Mouse (Mus musculus) spleen, adult 2 months (tissue): ENCODE data around the gene 1110008P14Rik. TPM values are rescaled to one million over a fixed set of nuclear protein-coding genes. Genes with fewer than 3 reads are reported as not detected.

Experiments
- DNase-seq, 2 experiments: peaks; one replicate each; pipeline versions ENCODE4 v3.0.0 to v3.0.0-alpha.2; 2012 to 2021; ENCODE audit warnings: low spot score in 2 of 2, low read depth in 1 of 2
- H3K27ac ChIP-seq: fragments of 200-500 bp; 2 replicates; pipeline ENCODE4 v1.5.1; 2012; ENCODE audit warnings: low read length, inconsistent platforms; ENCODE audit not compliant: insufficient read depth
- H3K27me3 ChIP-seq: fragments of 200-500 bp; 2 replicates; pipeline ENCODE4 v1.6.1; 2012; ENCODE audit warnings: mild to moderate bottlenecking, moderate library complexity, low read length, inconsistent platforms; ENCODE audit not compliant: control insufficient read depth, insufficient read depth
- H3K36me3 ChIP-seq: fragments of 200-500 bp; 2 replicates; pipeline ENCODE4 v1.6.1; 2012; ENCODE audit warnings: mild to moderate bottlenecking, low read length, inconsistent platforms; ENCODE audit not compliant: control insufficient read depth, insufficient read depth
- H3K4me1 ChIP-seq: fragments of 200-500 bp; 2 replicates; pipeline ENCODE4 v1.6.1; 2011; ENCODE audit warnings: inconsistent platforms; ENCODE audit not compliant: control insufficient read depth, insufficient read depth, insufficient read length
- H3K4me3 ChIP-seq: fragments of 200-500 bp; 2 replicates; pipeline ENCODE4 v1.5.1; 2011; ENCODE audit warnings: mild to moderate bottlenecking, inconsistent platforms; ENCODE audit not compliant: insufficient read depth, insufficient read length; ENCODE audit errors: extremely low read depth
- CTCF ChIP-seq: fragments of 200-500 bp; IDR thresholded peaks from 2 replicates; pipeline ENCODE4 v1.5.1; 2011; ENCODE audit warnings: mild to moderate bottlenecking, inconsistent platforms; ENCODE audit not compliant: insufficient read depth, insufficient read length, insufficient replicate concordance; ENCODE audit errors: extremely low read depth
- POLR2A ChIP-seq: fragments of 200-500 bp; IDR thresholded peaks from 2 replicates; pipeline ENCODE4 v1.6.1; 2011; ENCODE audit warnings: low read depth, low read length, inconsistent platforms
- WGBS: fragments of 180-500 bp; shearing (Covaris S2); methylation state at CpG from one replicate; pipeline ENCODE4 v1.1.7; 2018; 5-methylcytosine and 5-hydroxymethylcytosine counted together
- polyA plus RNA-seq: library from polyadenylated mRNA; depleted of rRNA; stranded (reverse); fragments of >200 nt; gene quantifications from 2 replicates; pipeline ENCODE4 v1.2.3, GENCODE M21; 2012

The 1110008P14Rik gene
- polyA plus RNA-seq, 1 experiment = 86.8 TPM

GRCm38 (mm10) chr2:32360741-32361140 is 21.0 kb downstream of the 1110008P14Rik start:
- peaks cover 3% of the 10 kb centered on the region; the same call in 1 of the 2 replicates for H3K4me1 ChIP-seq
- no peaks in the 10 kb centered on the region; the same call in 1 of the 2 replicates for H3K36me3 ChIP-seq
- H3K27me3 ChIP-seq = no peaks in the 10 kb centered on the region
- no peak overlapping the region; the same call in 1 of the 2 replicates for H3K27ac ChIP-seq
- 11% methylated on average over 14 of the region's 14 CpGs for WGBS
- no peak for TF ChIP-seq CTCF
- TF ChIP-seq POLR2A = no peak
- DNase-seq = peak in 1 of 2 experiments; percentile 59
- peak overlapping the region; percentile 55; the same call in 1 of the 2 replicates for H3K4me3 ChIP-seq

- no peaks in the 10 kb centered on the region for H3K27me3 ChIP-seq
- DNase-seq = no peak
- H3K4me3 ChIP-seq = no peak overlapping the region
- H3K4me1 ChIP-seq = peaks cover 3% of the 10 kb centered on the region; the same call in 1 of the 2 replicates
- H3K36me3 ChIP-seq = no peaks in the 10 kb centered on the region
- 80% methylated on average over 10 of the region's 10 CpGs for WGBS
- no peak overlapping the region for H3K27ac ChIP-seq
- no peak for TF ChIP-seq CTCF
- no peak for TF ChIP-seq POLR2A
Observed at GRCm38 (mm10) chr2:32358381-32358780, 23.4 kb downstream of the 1110008P14Rik start.

GRCm38 (mm10) chr2:32357710-32358109 is 24.0 kb downstream of the 1110008P14Rik start:
- WGBS = 86% methylated on average over 3 of the region's 3 CpGs
- Histone ChIP-seq H3K4me1 (peaks cover 8% of the 10 kb centered on the region), H3K27ac (no peak overlapping the region), H3K27me3 (peaks cover 4% of the 10 kb centered on the region), H3K36me3 (no peaks in the 10 kb centered on the region), H3K4me3 (no peak overlapping the region)
- TF ChIP-seq POLR2A (no peak), CTCF (no peak)
- DNase-seq = no peak

- Histone ChIP-seq H3K27ac (no peak overlapping the region), H3K4me1 (peaks cover 5% of the 10 kb centered on the region; the same call in 1 of the 2 replicates), H3K4me3 (no peak overlapping the region), H3K27me3 (peaks cover 10% of the 10 kb centered on the region), H3K36me3 (no peaks in the 10 kb centered on the region)
- no peak for TF ChIP-seq CTCF
- TF ChIP-seq POLR2A = no peak
- WGBS = 81% methylated on average over 10 of the region's 10 CpGs
- DNase-seq = no peak
Observed at GRCm38 (mm10) chr2:32356216-32356615, 25.5 kb downstream of the 1110008P14Rik start.

- Histone ChIP-seq H3K4me1 (peaks cover 5% of the 10 kb centered on the region; the same call in 1 of the 2 replicates), H3K27ac (no peak overlapping the region), H3K27me3 (peaks cover 10% of the 10 kb centered on the region), H3K36me3 (no peaks in the 10 kb centered on the region), H3K4me3 (no peak overlapping the region)
- WGBS = 88% methylated on average over 3 of the region's 3 CpGs
- TF ChIP-seq CTCF = no peak
- TF ChIP-seq POLR2A = no peak
- DNase-seq = no peak
Observed at GRCm38 (mm10) chr2:32354336-32354895, 27.3 kb downstream of the 1110008P14Rik start.

GRCm38 (mm10) chr2:32353836-32354235 is 27.9 kb downstream of the 1110008P14Rik start:
- no peak for DNase-seq
- Histone ChIP-seq H3K4me3 (no peak overlapping the region), H3K36me3 (no peaks in the 10 kb centered on the region), H3K27me3 (peaks cover 10% of the 10 kb centered on the region), H3K4me1 (peaks cover 5% of the 10 kb centered on the region; the same call in 1 of the 2 replicates), H3K27ac (no peak overlapping the region)
- TF ChIP-seq CTCF (no peak), POLR2A (no peak)
- 77% methylated on average over 6 of the region's 6 CpGs for WGBS

GRCm38 (mm10) chr2:32353007-32353542 is 28.7 kb downstream of the 1110008P14Rik start, which contains the start of gene Dnm1:
Gene Dnm1 (minus strand): TSS chr2:32353338.
- TF ChIP-seq CTCF (peak; percentile 96), POLR2A (no peak)
- DNase-seq = peak; percentile 50 to 83
- no peaks in the 10 kb centered on the region for H3K36me3 ChIP-seq
- under 1% methylated on average over 63 of the region's 63 CpGs for WGBS
- peaks cover 10% of the 10 kb centered on the region for H3K27me3 ChIP-seq
- H3K27ac ChIP-seq = no peak within 1 kb of the TSS
- peaks cover 5% of the 10 kb centered on the region; the same call in 1 of the 2 replicates for H3K4me1 ChIP-seq
- H3K4me3 ChIP-seq = peak within 1 kb of the TSS; percentile 58; the same call in 1 of the 2 replicates
